Mouse (Mus musculus) brain, embryonic 14.5 days (tissue): ENCODE data around the gene Emc8.

Experiments
- CTCF ChIP-seq: fragments of 200-500 bp; IDR thresholded peaks from 2 replicates; pipeline ENCODE4 v1.5.1; 2012; ENCODE audit warnings: inconsistent platforms, mild to moderate bottlenecking, moderate library complexity, borderline replicate concordance; ENCODE audit not compliant: insufficient read depth, insufficient read length; ENCODE audit errors: extremely low read depth
- POLR2A ChIP-seq: fragments of 200-500 bp; IDR thresholded peaks from 2 replicates; pipeline ENCODE4 v1.6.1; 2012; ENCODE audit warnings: mild to moderate bottlenecking, inconsistent platforms, borderline replicate concordance; ENCODE audit not compliant: poor library complexity, insufficient read depth, insufficient read length, severe bottlenecking; ENCODE audit errors: extremely low read depth

- TF ChIP-seq CTCF (no peak), POLR2A (no peak)
These were observed 27.1 kb downstream of the Emc8 start for GRCm38 (mm10) chr8:120641245-120641644.
